Mouse (Mus musculus) erythroblast, embryonic 14.5 days (primary cell): ENCODE results near the gene Necap1.

ENCODE experiments used
- GATA1 ChIP-seq: IDR thresholded peaks from 2 replicates; pipeline ENCODE4 v1.6.1; 2012; ENCODE audit warnings: low read length, inconsistent platforms, mixed read lengths
- TAL1 ChIP-seq: IDR thresholded peaks from 3 replicates; pipeline ENCODE4 v1.6.1; 2012; ENCODE audit warnings: low read length, inconsistent platforms, mixed read lengths

GRCm38 (mm10) chr6:122843759-122844158 is 30.5 kb upstream of the Necap1 start:
- TF ChIP-seq TAL1 (no peak), GATA1 (no peak)
